Mouse (Mus musculus) testis, postnatal 10 days (tissue): ENCODE measurements around the gene Tex50.

Source experiments
- DNase-seq: peaks from one replicate; pipeline ENCODE4 v3.0.0; 2021; ENCODE audit warnings: low spot score

The Tex50 gene

GRCm38 (mm10) chr1:161122661-161123418 lies 36.3 kb downstream of the Tex50 start:
- DNase-seq = no peak

GRCm38 (mm10) chr1:161114591-161114990 lies 44.5 kb downstream of the Tex50 start:
- DNase-seq = no peak

DNA sequence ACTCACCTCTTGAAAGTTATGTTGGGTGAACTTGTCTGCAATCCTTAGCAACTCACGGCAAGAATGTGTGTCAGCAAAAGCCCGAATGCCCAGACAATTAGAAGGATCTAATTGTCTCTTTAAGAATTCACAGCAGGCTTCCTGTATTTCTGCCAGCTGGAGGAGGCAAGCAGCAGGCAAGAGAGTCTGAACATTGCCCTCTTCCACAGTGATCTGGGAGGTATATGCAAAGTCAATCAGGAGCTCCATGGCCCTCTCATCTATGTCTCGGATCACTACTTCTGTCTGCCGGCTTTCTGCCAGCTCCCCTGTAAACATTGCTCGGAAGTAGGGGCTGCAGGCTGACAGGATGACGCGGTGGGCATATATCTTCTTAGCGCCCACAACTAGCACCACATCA lies 49.9 kb downstream of the Tex50 start:
- no peak for DNase-seq
